Mouse (Mus musculus) small intestine, adult 2 months (tissue): ENCODE measurements at regions not wholly inside any gene's neighbourhood (a gene's known extent, or its start where the extent isn't known, plus 50 kb on each side); places are given as distances from the start of the nearest gene placed in this dataset.

Experiments used
- H3K27ac ChIP-seq: fragments of 200-500 bp; 2 replicates; pipeline ENCODE4 v1.5.1; 2012; ENCODE audit warnings: low read depth, low read length, control low read depth, inconsistent platforms; ENCODE audit not compliant: insufficient read depth
- H3K27me3 ChIP-seq: fragments of 200-500 bp; 2 replicates; pipeline ENCODE4 v1.6.1; 2012; ENCODE audit warnings: mild to moderate bottlenecking, moderate library complexity, low read length, inconsistent platforms; ENCODE audit not compliant: control insufficient read depth, insufficient read depth
- H3K36me3 ChIP-seq: fragments of 200-500 bp; 2 replicates; pipeline ENCODE4 v1.6.1; 2012; ENCODE audit warnings: mild to moderate bottlenecking, low read length, control low read depth, inconsistent platforms; ENCODE audit not compliant: control insufficient read depth, insufficient read depth
- H3K4me1 ChIP-seq: fragments of 200-500 bp; 2 replicates; pipeline ENCODE4 v1.6.1; 2012; ENCODE audit warnings: low read length, inconsistent platforms, mixed read lengths; ENCODE audit not compliant: control insufficient read depth, insufficient read depth, insufficient read length
- H3K4me3 ChIP-seq: fragments of 200-500 bp; 2 replicates; pipeline ENCODE4 v1.5.1; 2012; ENCODE audit warnings: low read depth, mild to moderate bottlenecking, control low read depth, inconsistent platforms, low read length, moderate library complexity
- CTCF ChIP-seq: fragments of 200-500 bp; IDR thresholded peaks from 2 replicates; pipeline ENCODE4 v1.5.1; 2012; ENCODE audit warnings: low read depth, mild to moderate bottlenecking, control low read depth, inconsistent platforms, low read length, moderate library complexity, mixed read lengths; ENCODE audit not compliant: insufficient replicate concordance, insufficient read length; ENCODE audit errors: extremely low read depth
- POLR2A ChIP-seq: fragments of 200-500 bp; IDR thresholded peaks from 2 replicates; pipeline ENCODE4 v1.6.1; 2012; ENCODE audit warnings: low read depth, mild to moderate bottlenecking, control low read depth, inconsistent platforms, low read length, moderate library complexity
- WGBS: fragments of 180-500 bp; shearing (Covaris S2); methylation state at CpG from one replicate; pipeline ENCODE4 v1.1.7; 2018; 5-methylcytosine and 5-hydroxymethylcytosine counted together

- peaks cover 12% of the 10 kb centered on the region; the same call in 1 of the 2 replicates for H3K4me1 ChIP-seq
- WGBS: 81% methylated on average over 3 of the region's 3 CpGs
- TF ChIP-seq CTCF (no peak), POLR2A (no peak)
- H3K27ac ChIP-seq: no peak overlapping the region
- no peaks in the 10 kb centered on the region for H3K36me3 ChIP-seq
- H3K27me3 ChIP-seq: no peaks in the 10 kb centered on the region
- H3K4me3 ChIP-seq: no peak overlapping the region
These were observed 68.9 kb downstream of the Tex29 start for GRCm38 (mm10) chr8:11909146-11909545.

GRCm38 (mm10) chr8:11911639-11912450 lies 71.6 kb downstream of the Tex29 start:
- 20% methylated on average over 18 of the region's 18 CpGs for WGBS

GRCm38 (mm10) chr8:11912451-11913128 lies 72.3 kb downstream of the Tex29 start:
- Histone ChIP-seq H3K27me3 (no peaks in the 10 kb centered on the region), H3K27ac (peak overlapping the region; percentile 19; the same call in 1 of the 2 replicates), H3K36me3 (no peaks in the 10 kb centered on the region), H3K4me3 (no peak overlapping the region), H3K4me1 (peaks cover 12% of the 10 kb centered on the region; the same call in 1 of the 2 replicates)
- TF ChIP-seq CTCF (no peak), POLR2A (no peak)
- WGBS: 61% methylated on average over 17 of the region's 17 CpGs

More at GRCm38 (mm10) chr8:11911639-11912450, 71.6 kb downstream of the Tex29 start:
- H3K27me3 ChIP-seq: no peaks in the 10 kb centered on the region
- H3K4me1 ChIP-seq: peaks cover 12% of the 10 kb centered on the region; the same call in 1 of the 2 replicates
- H3K36me3 ChIP-seq: no peaks in the 10 kb centered on the region
- no peak overlapping the region for H3K4me3 ChIP-seq
- TF ChIP-seq POLR2A (no peak), CTCF (no peak)
- peak overlapping the region; percentile 77 for H3K27ac ChIP-seq

GRCm38 (mm10) chr8:11913129-11913900 lies 73.0 kb downstream of the Tex29 start:
- Histone ChIP-seq H3K27ac (no peak overlapping the region), H3K36me3 (no peaks in the 10 kb centered on the region), H3K4me3 (no peak overlapping the region), H3K4me1 (peaks cover 12% of the 10 kb centered on the region; the same call in 1 of the 2 replicates), H3K27me3 (no peaks in the 10 kb centered on the region)
- TF ChIP-seq POLR2A (no peak), CTCF (no peak)
- WGBS: 81% methylated on average over 12 of the region's 12 CpGs

GRCm38 (mm10) chr8:11914131-11914530 lies 73.9 kb downstream of the Tex29 start:
- Histone ChIP-seq H3K36me3 (no peaks in the 10 kb centered on the region), H3K27ac (no peak overlapping the region), H3K27me3 (no peaks in the 10 kb centered on the region), H3K4me1 (peaks cover 12% of the 10 kb centered on the region; the same call in 1 of the 2 replicates), H3K4me3 (no peak overlapping the region)
- no peak for TF ChIP-seq CTCF
- no peak for TF ChIP-seq POLR2A
- 76% methylated on average over 7 of the region's 7 CpGs for WGBS

GRCm38 (mm10) chr8:11914681-11915474 lies 74.6 kb downstream of the Tex29 start:
- Histone ChIP-seq H3K4me1 (peaks cover 12% of the 10 kb centered on the region; the same call in 1 of the 2 replicates), H3K36me3 (no peaks in the 10 kb centered on the region), H3K27me3 (no peaks in the 10 kb centered on the region), H3K27ac (no peak overlapping the region), H3K4me3 (no peak overlapping the region)
- TF ChIP-seq POLR2A (no peak), CTCF (no peak)
- 65% methylated on average over 19 of the region's 19 CpGs for WGBS
